Mouse (Mus musculus) neural tube, embryonic 10.5 days (tissue): Measurements from ENCODE around the gene Irak2.
A peak's percentile ranks its signal among the peaks of the same experiment; 100 is the strongest.
"Not testable (repeated sequence)": the region's sequence is repeated elsewhere in the genome, so short reads cannot be mapped to it uniquely, and the experiment has no call there.

Source experiments
- DNase-seq: peaks from one replicate; pipeline ENCODE4 v3.0.0-alpha.2; 2017; ENCODE audit warnings: low spot score; ENCODE audit errors: extremely low spot score

Gene Irak2

GRCm38 (mm10) chr6:113695766-113696355 lies 57.6 kb downstream of the Irak2 start:
- no peak for DNase-seq

GRCm38 (mm10) chr6:113696582-113697221 lies 58.4 kb downstream of the Irak2 start, which contains the start of gene Tatdn2:
Gene Tatdn2 (plus strand): TSS chr6:113697050.
- peak; percentile 92 for DNase-seq

DNA sequence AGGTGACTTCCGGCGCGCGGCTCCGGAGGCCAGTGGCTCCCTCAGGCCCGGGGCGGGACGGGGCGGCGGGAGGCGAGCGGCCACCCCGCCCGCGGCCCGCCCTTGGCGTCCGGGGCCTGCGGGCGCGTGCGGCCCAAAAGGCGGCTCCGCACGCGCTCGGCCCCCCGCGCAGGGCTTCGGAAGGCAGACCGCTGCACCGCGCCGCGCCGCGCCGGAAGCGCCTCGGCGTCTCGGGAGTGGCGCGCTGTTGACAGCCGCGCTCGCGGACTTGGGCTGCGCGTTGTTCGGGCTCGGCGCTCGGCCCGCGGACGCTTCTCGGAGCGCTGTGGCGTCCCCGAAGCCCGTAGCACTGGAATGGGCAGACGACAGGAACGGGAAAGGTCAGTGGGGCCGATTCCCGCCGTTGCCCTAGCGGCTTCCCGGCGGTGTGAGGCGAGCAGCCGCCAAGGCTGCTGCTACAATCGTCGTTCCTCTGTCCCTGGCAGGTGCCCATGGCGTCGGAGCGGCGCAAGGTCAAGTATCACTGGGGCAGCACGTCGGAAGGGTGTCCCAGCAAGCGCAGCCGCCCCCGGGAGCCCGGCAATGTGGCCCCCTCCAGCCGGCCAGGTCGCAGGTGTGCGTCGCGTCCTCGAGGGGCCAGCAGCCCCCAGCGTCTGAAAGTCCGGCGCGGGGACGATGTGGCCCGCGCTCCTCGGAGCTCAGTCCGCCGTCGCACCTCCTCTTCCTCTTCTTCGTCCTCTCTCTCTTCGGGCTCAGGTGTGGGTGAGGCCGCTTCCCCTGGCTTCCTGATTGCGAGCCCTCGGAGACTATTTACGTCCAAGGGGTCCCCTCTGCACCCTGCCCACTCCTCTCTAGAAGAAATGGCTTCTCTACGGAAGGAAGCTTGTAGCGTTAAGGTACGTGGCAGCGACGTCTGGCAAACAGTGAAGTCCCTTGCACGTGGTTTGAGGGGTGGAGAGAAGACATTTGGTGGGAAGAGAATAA lies 59.2 kb downstream of the Irak2 start:
- DNase-seq, result peak; percentile 59

- no peak for DNase-seq
These were observed 74.5 kb downstream of the Irak2 start for GRCm38 (mm10) chr6:113712718-113713117.

DNA sequence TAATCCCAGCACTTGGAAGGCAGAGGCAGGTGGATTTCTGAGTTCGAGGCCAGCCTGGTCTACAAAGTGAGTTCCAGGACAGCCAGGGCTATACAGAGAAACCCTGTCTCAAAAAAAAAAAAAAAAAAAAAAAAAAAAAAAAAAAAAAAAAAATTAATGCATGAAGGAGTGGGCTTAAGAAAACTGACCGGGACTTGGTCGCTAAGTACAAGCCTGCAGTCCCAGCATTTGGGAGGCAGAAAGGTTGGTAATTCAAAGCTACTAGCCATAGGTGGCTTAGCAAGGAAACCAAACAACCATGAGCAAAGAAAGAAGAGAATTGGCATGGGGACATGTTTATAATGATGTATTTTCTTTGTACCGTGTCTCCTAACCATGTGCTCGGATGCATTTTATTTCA lies 75.1 kb downstream of the Irak2 start:
- DNase-seq, result not testable (repeated sequence)

- DNase-seq, result no peak
These were observed 76.0 kb downstream of the Irak2 start for GRCm38 (mm10) chr6:113714276-113714675.

DNA sequence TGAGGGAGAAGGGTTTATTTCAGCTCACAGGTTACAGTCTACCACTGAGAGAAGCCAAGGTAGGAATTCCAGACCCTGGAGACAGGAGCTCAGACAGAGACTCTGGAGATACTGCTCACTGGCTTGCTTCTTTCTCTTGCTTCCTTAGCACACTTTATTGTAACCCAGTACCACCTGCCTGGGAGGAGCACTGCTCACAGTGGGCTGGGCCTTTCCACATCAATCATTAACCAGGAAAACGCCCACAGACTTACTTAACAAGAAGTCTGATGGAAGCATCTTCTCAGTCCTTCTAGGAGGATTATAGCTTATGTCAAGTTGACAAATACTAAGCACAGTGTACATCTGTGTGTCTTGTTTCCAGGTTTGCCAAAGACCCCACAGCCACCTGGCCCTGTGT lies 76.5 kb downstream of the Irak2 start:
- DNase-seq, result no peak

- no peak for DNase-seq
These were observed 79.3 kb downstream of the Irak2 start for GRCm38 (mm10) chr6:113717541-113717940.

DNA sequence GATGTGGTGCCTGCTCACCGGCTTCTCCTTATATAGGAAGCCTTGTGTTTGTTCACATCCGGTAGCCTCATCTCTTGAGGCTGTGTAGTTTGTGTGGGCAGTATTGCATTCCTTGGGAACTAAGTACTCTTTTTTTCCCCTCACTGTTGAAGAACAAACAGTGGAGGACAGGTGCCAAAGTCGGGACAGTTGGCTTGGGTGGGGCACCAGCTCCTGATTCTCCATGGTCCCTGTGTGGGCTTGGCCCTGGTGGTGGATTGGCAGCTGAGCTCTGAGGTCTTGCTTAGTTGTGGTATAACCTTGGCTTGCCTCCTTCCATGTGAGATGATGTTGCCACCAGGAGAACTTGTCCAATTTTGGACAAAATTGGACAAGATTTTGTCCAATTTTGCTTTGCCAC lies 81.6 kb downstream of the Irak2 start, which contains the start of gene Ghrl:
Ghrl (minus strand) TSS at position 3 of the 400 bp plus-strand sequence.
- DNase-seq, result no peak

GRCm38 (mm10) chr6:113721061-113721460 lies 82.8 kb downstream of the Irak2 start:
- DNase-seq, result no peak

GRCm38 (mm10) chr6:113728181-113728580 lies 89.9 kb downstream of the Irak2 start:
- DNase-seq, result no peak

DNA sequence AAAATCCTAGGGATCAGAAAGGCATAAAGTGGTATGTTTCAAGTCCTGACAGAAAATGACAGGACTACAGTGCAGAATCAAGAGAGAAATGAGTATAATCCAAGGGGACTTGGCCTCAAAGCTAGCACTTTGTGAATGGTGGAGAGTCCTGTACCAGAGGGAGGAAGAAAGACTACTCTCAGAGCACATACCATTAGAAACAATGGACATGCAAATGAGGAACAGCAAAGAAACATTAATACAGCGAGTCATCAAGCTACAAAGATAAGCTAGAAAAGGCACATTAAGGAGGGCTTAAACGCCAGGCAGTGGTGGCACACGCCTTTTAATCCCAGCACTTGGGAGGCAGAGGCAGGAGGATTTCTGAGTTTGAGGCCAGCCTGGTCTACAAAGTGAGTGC lies 93.0 kb downstream of the Irak2 start:
- no peak for DNase-seq

GRCm38 (mm10) chr6:113737318-113738046 lies 99.2 kb downstream of the Irak2 start:
- no peak for DNase-seq

- DNase-seq, result peak; percentile 91
These were observed 102.3 kb downstream of the Irak2 start, which contains the start of gene Sec13 for GRCm38 (mm10) chr6:113740236-113741217. Gene Sec13 (minus strand): TSS chr6:113740743.

DNA sequence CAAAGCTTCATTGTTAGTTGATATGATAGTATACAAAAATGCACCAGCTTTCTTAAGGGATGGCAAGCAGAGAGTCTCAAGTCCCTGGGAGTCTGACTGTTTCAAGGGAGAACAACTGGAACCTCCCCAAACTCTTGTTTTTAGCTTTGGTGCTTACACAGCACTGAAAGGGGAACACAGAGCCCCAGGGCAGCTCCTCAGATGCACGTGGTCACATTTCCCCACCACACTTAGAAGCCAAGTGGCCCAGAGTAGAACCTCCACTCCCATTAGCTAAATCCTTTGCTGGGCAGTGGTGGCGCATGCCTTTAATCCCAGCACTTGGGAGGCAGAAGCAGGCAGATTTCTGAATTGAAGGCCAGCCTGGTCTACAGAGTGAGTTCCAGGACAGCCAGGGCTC lies 103.2 kb downstream of the Irak2 start:
- no peak for DNase-seq

- no peak for DNase-seq
These were observed 104.1 kb downstream of the Irak2 start for GRCm38 (mm10) chr6:113742321-113742720.

DNA sequence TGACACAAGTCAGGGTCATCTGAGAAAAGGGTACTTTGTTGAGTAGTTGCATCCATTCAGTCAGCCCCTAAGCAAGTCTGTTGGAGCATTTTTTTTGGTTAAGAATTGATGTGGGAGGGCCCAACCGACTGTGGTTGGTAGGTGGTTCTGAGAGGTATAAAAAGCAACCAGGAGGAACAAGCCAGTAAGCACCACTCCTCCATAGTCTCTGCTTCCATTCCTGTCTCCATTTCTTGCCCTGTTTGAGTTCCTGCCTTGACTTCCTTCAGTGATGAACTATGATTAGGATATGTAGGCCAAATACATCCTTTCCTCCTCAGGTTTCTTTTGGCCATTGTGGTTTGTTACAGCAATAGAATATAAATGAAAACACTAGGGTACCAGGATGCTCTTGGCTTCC lies 104.8 kb downstream of the Irak2 start:
- no peak for DNase-seq
